Mouse (Mus musculus): ENCODE measurements around the gene Ier3. TPM values are rescaled to one million over a fixed set of nuclear protein-coding genes. Genes with fewer than 3 reads are reported as not detected.

Gene Ier3
- 16.7 and 21.8 TPM in 2 replicates for polyA plus RNA-seq (2012; rRNA removed; ENCODE audit: low replicate concordance)

DNA sequence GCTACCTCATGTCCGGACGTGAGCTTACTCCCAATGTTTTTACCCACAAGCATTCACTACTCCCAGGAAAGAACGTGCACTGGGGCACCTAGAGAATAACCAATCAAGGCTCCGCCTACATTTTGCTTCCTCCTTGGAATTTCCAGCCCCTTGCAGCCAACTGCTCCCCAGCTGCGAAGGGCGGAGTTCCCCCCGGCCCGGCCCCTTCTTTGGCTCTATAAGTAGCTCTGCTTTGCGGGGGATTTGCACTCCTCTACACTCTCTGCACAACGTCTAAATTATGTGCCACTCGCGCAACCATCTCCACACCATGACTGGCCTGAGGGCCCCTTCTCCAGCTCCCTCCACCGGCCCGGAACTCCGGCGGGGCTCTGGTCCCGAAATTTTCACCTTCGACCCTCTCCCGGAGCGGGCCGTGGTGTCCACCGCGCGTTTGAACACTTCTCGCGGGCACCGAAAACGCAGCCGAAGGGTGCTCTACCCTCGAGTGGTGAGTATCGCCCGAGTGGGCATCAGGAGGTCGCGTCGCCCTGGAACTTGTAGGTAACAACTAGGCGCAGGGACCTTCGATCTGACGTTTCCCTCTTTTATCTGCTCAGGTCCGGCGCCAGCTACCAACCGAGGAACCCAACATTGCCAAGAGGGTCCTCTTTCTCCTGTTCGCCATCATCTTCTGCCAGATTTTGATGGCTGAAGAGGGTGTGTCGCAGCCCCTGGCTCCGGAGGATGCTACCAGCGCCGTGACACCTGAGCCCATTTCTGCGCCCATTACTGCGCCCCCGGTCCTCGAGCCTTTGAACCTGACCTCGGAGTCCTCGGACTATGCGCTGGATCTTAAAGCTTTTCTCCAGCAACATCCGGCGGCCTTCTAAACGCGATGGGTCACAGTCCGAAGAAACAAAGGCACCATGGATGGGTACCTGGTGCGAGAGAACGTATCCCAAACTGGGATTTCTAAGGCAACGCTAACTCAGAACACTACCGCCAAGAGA is at the start of gene Ier3:
Ier3 (plus strand) TSS at position 246 of the 992 bp plus-strand sequence.

DNA sequence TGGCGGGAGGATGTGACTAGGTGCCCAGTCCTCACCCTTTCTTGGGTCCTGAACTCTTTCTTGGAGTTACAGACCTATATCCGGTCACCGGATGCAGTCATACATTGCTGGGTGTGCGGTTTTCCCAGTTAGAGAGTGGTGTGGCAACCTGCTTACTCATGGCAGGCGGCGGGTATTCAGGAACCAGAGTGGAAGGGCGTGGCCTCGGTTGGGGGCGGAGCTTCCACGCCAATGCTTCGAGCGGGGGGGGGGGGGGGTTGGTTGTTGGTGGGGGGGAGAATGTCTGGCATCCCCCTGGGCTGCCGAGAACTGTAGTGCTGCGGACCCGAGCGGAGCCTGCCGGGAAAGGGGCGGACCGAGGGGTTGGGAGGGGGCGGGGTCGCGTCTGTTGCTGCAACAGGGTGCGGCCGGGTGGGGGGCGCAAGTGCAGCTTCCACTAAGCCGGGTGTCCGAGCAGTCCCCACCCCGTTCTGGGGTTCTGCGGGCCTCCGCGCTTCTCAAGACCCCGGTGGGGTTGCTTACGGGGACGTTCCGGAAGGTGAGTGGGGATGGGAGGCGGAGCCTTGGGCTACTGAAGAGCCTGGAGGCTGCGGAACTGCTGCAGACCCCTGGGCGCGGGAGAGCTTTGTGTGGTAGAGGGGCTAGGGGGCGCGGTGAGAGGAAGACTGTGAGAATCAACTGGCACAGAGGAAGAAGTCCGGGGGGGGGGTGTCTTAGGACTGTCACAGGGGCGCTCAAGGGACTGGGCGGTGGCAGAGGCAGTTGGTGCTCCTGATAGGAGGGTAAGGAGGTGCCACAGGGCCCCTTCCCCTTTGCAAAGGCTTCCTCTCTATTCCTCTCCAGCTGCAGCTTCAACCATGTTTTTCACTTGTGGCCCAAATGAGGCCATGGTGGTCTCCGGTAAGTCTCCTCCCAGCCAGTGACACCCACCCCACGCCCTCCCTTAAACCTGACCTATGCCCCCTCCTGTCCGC is 1.8 kb downstream of the Ier3 start, which contains the start of gene Flot1:
Flot1 (plus strand) TSS at position 267 of the 974 bp plus-strand sequence.

DNA sequence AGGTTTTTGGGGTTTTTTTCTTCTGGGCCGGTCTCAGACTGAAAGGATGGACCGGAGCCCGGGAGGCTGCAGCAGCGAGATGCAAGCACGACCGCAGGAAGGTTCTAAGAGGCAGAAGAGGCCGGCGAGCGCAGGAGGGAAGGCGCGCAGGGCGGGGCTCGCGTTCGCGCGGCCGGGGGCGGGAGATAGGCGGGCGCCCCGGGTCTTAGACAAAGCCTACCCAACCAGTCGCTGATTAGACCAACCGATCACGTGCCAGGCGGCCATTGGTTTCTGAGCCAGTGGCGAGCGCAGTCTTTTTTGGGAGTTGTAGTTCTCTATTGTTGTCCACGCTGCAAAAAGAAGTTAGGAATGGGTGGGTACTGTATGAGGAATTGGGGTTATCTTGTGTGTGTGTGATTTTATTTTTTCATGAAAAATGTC is 16.6 kb downstream of the Ier3 start, which contains the start of gene Tubb5:
Tubb5 (minus strand) TSS at position 185 of the 423 bp plus-strand sequence.

DNA sequence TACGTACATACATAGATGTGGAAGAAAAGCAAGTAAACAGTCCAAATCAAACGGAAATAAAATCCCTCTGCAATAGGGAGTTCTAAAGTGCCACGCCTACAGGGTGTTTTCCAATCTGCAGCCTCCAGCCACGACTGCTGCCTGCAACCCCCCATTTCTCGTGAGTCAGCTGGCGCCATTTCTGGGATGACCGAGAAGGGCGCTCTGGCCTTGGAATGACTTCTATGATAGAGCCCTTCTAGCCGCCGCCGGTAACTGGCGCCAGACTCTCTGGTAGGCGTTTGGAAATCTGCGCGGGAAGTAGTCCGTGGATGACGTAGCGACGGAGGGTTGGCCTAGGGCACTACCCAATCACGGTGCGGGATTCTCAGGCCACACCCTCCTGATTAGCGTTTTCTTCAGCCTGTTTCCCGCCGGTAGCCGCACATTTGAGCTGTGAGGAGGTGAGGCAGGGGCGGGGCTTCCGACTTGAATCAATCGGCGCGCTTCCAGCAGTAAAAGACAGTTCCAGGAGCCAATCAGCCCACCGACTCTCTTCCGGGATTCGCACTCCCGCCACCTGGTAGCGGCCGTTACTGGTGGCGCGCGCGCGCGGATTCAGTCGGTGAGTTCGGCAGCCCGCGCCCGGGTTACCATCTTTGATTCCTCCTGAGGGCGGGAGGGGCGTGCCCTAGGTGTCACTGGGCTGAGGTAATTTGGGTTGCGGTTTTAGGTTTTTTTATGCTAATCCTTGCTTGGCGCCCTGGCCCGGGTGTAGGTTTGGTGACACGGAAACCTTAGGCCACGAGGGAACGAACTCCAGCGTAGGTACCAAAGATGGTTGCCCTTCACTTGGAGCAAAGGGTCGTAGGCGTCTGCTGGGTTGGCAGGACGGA is 19.8 kb downstream of the Ier3 start, which contains the start of gene Mdc1:
Mdc1 (plus strand) TSS at position 440 of the 875 bp plus-strand sequence.

DNA sequence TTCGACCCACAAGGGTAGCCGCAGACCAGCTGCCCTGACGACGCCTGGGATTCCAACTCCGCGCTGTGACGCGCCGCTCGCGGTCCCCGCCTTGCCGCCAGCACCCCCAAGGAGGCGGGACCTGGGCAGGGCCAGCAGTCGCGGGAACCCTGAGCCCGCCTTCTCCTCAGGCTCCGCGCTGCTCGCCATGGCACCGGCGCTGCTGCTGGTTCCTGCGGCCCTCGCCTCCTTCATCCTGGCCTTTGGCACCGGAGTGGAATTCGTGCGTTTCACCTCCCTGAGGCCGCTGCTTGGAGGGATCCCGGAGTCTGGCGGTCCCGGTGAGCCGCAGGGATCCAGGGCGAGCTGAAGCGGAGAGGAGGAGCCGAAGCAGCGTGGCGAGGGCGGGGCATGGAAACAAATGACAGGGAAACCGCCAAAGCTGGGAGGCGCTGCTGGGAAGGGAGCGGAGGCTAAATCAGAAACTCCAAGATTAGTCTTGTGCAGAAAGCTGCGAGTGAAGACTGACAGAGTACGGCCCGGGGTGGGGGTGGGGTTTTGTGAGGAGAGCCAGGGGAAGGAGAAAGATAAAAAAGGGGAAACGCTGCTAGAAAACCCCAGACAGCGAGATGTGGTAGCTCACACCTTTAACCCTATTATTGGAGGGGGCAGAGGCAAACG is 39.8 kb downstream of the Ier3 start, which contains the start of gene Nrm:
Nrm (plus strand) TSS at position 121 of the 660 bp plus-strand sequence.

DNA sequence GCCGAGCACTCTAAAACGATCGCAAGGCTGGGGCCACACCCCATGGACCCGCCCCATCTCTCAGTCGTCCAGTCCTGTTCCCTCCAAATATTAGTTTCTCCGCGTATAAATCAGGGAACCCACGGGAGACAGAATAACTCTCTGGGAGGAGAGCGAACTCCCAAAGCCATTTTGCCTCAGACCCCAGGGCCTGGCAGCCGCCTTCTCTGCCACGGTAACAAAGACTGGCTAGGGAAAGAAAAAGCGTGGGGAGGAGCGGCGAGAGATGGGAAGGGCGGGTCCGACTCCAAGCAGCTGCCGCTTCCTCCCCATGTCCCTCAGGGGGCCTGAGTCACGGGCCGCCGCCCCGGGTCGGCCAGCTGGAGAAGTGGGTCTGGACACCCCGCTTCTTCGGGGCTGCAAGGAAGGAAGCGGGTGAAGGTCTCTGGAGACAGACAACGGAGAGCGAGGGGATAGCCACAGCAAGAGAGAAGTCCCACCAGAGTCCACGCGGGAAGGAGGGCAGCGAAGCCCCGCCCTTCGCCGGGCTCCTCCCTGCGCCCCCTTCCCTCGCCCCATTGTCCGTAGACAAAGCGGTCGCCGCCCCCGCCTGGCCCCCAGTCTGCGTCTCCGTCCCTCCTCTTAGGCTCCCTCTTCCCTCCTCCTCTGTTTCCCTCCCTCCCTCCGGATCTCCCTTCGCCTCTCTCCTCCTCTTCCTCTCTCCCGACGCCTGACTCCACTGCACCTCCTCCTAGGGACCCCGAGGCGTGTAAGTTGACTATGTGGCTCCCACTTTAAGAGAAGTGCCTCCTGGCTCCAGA is 44.2 kb downstream of the Ier3 start, which contains the start of gene Ppp1r18:
Ppp1r18 (plus strand) TSS at position 113 of the 800 bp plus-strand sequence.

Other genes starting within 250 kb of the Ier3 start
- not detected in 2 replicates for gene Sfta2, start 220.1 kb upstream of the Ier3 start, polyA plus RNA-seq (2012; rRNA removed; ENCODE audit: low replicate concordance)
- gene Gm9573, start 195.0 kb upstream of the Ier3 start, polyA plus RNA-seq (2012; rRNA removed; ENCODE audit: low replicate concordance) = not detected in 2 replicates
- not detected in 2 replicates for gene Mucl3, start 178.0 kb upstream of the Ier3 start, polyA plus RNA-seq (2012; rRNA removed; ENCODE audit: low replicate concordance)
- gene Vars2, start 154.1 kb upstream of the Ier3 start, polyA plus RNA-seq (2012; rRNA removed; ENCODE audit: low replicate concordance) = 29.6 and 63.8 TPM in 2 replicates
- 29.5 and 31.8 TPM in 2 replicates for gene Gtf2h4, start 147.9 kb upstream of the Ier3 start, polyA plus RNA-seq (2012; rRNA removed; ENCODE audit: low replicate concordance)
- gene Ddr1, start 117.1 kb upstream of the Ier3 start, polyA plus RNA-seq (2012; rRNA removed; ENCODE audit: low replicate concordance) = 39.2 and 64.6 TPM in 2 replicates
- 63.0 and 72.5 TPM in 2 replicates for gene Flot1, start 1.5 kb downstream of the Ier3 start, polyA plus RNA-seq (2012; rRNA removed; ENCODE audit: low replicate concordance)
- 364 and 441 TPM in 2 replicates for gene Tubb5, start 16.6 kb downstream of the Ier3 start, polyA plus RNA-seq (2012; rRNA removed; ENCODE audit: low replicate concordance)
- gene Mdc1, start 19.8 kb downstream of the Ier3 start, polyA plus RNA-seq (2012; rRNA removed; ENCODE audit: low replicate concordance) = 9.6 and 11.0 TPM in 2 replicates
- gene Nrm, start 39.6 kb downstream of the Ier3 start, polyA plus RNA-seq (2012; rRNA removed; ENCODE audit: low replicate concordance) = 34.4 and 39.7 TPM in 2 replicates
- gene Ppp1r18, start 43.9 kb downstream of the Ier3 start, polyA plus RNA-seq (2012; rRNA removed; ENCODE audit: low replicate concordance) = 78.6 and 130 TPM in 2 replicates
- 57.7 and 68.8 TPM in 2 replicates for gene Dhx16, start 58.1 kb downstream of the Ier3 start, polyA plus RNA-seq (2012; rRNA removed; ENCODE audit: low replicate concordance)
- gene 2310061I04Rik, start 75.7 kb downstream of the Ier3 start, polyA plus RNA-seq (2012; rRNA removed; ENCODE audit: low replicate concordance) = 74.6 and 74.7 TPM in 2 replicates
- 63.9 and 77.1 TPM in 2 replicates for gene Atat1, start 88.4 kb downstream of the Ier3 start, polyA plus RNA-seq (2012; rRNA removed; ENCODE audit: low replicate concordance)
- 79.5 and 120 TPM in 2 replicates for gene Mrps18b, start 94.7 kb downstream of the Ier3 start, polyA plus RNA-seq (2012; rRNA removed; ENCODE audit: low replicate concordance)
- gene Ppp1r10, start 94.8 kb downstream of the Ier3 start, polyA plus RNA-seq (2012; rRNA removed; ENCODE audit: low replicate concordance) = 26.1 and 34.0 TPM in 2 replicates
- 55.9 and 71.4 TPM in 2 replicates for gene Abcf1, start 148.1 kb downstream of the Ier3 start, polyA plus RNA-seq (2012; rRNA removed; ENCODE audit: low replicate concordance)
- 20.7 and 37.2 TPM in 2 replicates for gene Gnl1, start 158.2 kb downstream of the Ier3 start, polyA plus RNA-seq (2012; rRNA removed; ENCODE audit: low replicate concordance)
- 22.1 and 26.9 TPM in 2 replicates for gene Prr3, start 158.6 kb downstream of the Ier3 start, polyA plus RNA-seq (2012; rRNA removed; ENCODE audit: low replicate concordance)
- 8.3 and 9.4 TPM in 2 replicates for gene H2-T24, start 198.9 kb downstream of the Ier3 start, polyA plus RNA-seq (2012; rRNA removed; ENCODE audit: low replicate concordance)
- gene H2-T23, start 211.2 kb downstream of the Ier3 start, polyA plus RNA-seq (2012; rRNA removed; ENCODE audit: low replicate concordance) = 279 and 344 TPM in 2 replicates
- 100 and 107 TPM in 2 replicates for gene H2-T22, start 221.1 kb downstream of the Ier3 start, polyA plus RNA-seq (2012; rRNA removed; ENCODE audit: low replicate concordance)
- gene Gm6034, start 221.3 kb downstream of the Ier3 start, polyA plus RNA-seq (2012; rRNA removed; ENCODE audit: low replicate concordance) = 0.20 TPM in 1 of 2 replicates, not detected in the other
- gene Gm11127, start 236.7 kb downstream of the Ier3 start, polyA plus RNA-seq (2012; rRNA removed; ENCODE audit: low replicate concordance) = 0.18 TPM in 1 of 2 replicates, not detected in the other